Mouse (Mus musculus): ENCODE measurements around the gene Gm10518.

DNA sequence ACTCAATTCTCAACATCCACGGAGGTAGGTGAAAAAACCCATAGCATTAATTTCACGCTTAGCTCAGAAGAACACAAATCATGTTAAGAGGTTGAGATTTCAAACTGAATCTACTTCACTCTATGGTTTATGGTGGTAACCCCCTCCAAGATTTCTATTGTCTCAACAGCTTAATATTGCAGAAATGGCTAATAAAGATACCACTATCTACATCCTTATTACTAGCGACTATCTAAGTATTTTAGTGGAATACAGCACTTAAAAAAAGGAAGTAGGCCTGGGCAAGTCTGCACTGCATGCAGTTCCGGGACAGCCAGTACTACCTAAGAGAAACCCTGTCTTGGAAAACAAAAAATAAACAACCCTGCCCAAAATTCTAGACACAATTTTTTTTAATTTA, 42.6 kb upstream of the Gm10518 start:
- TF ChIP-seq GATA1 (IDR thresholded peaks at IDR 0.05; ENCODE audit: low read length) (no peak), TAL1 (IDR thresholded peaks at IDR 0.05; ENCODE audit: low read length) (no peak)

Data from erythroblast, embryonic 14.5 days (primary cell).